Mouse (Mus musculus) embryonic facial prominence, embryonic 12.5 days (tissue): ENCODE results near the gene Atg14. TPM values are rescaled to one million over a fixed set of nuclear protein-coding genes. Genes with fewer than 3 reads are reported as not detected.

Experiments used
- ATAC-seq: fragments of 200-750 bp; cut with Nextera tagmentation; 2 replicates; pipeline ENCODE4 v1.8.0; 2017; ENCODE audit not compliant: insufficient number of reproducible peaks, insufficient read depth, low FRiP score, low TSS enrichment
- H3K27ac ChIP-seq: fragments of 300-500 bp; sonication (generic); 2 replicates; pipeline ENCODE4 v1.5.1; 2016; ENCODE audit warnings: mild to moderate bottlenecking
- H3K27me3 ChIP-seq: fragments of 300-500 bp; sonication (generic); 2 replicates; pipeline ENCODE4 v1.6.1; 2016; ENCODE audit warnings: mild to moderate bottlenecking, moderate library complexity
- H3K36me3 ChIP-seq: fragments of 300-500 bp; sonication (generic); 2 replicates; pipeline ENCODE4 v1.6.1; 2016; ENCODE audit warnings: mild to moderate bottlenecking
- H3K4me1 ChIP-seq: fragments of 300-500 bp; sonication (generic); 2 replicates; pipeline ENCODE4 v1.6.1; 2016
- H3K4me2 ChIP-seq: fragments of 300-500 bp; sonication (generic); replicated peaks from 2 replicates; pipeline ENCODE4 v1.6.1; 2016; ENCODE audit warnings: mild to moderate bottlenecking, moderate library complexity
- H3K4me3 ChIP-seq: fragments of 300-500 bp; sonication (generic); 2 replicates; pipeline ENCODE4 v1.5.1; 2016; ENCODE audit warnings: mild to moderate bottlenecking
- H3K9ac ChIP-seq: fragments of 300-500 bp; sonication (generic); 2 replicates; pipeline ENCODE4 v1.6.1; 2016; ENCODE audit warnings: mild to moderate bottlenecking, moderate library complexity
- H3K9me3 ChIP-seq: fragments of 300-500 bp; sonication (generic); 2 replicates; pipeline ENCODE4 v1.6.1; 2016; ENCODE audit warnings: mild to moderate bottlenecking, moderate library complexity
- WGBS: fragments of 180-500 bp; shearing (Covaris S2); methylation state at CpG from one replicate; pipeline ENCODE4 v1.1.7; 2016; 5-methylcytosine and 5-hydroxymethylcytosine counted together
- polyA plus RNA-seq: library from polyadenylated mRNA; unstranded; fragments of >200 nt; fragmentation: Nextera tagmentation; extraction: Ambion mirVana; gene quantifications from 2 replicates; pipeline ENCODE4 v1.2.1, GENCODE M21; 2016

Atg14 gene
- polyA plus RNA-seq, 1 experiment from 2014 or later, result 21.3 TPM

GRCm38 (mm10) chr14:47522301-47522700, 48.1 kb downstream of the Atg14 start:
- WGBS, result 84% methylated on average over 7 of the region's 7 CpGs
- no peaks in the 10 kb centered on the region for H3K36me3 ChIP-seq
- H3K27ac ChIP-seq, result no peak overlapping the region
- no peaks in the 10 kb centered on the region for H3K4me1 ChIP-seq
- no peak overlapping the region for H3K4me3 ChIP-seq
- H3K4me2 ChIP-seq, result no peak overlapping the region
- H3K9me3 ChIP-seq, result no peaks in the 10 kb centered on the region
- ATAC-seq, result no peak
- H3K9ac ChIP-seq, result no peak overlapping the region
- H3K27me3 ChIP-seq, result no peaks in the 10 kb centered on the region

GRCm38 (mm10) chr14:47521609-47522008, 48.8 kb downstream of the Atg14 start:
- Histone ChIP-seq H3K27me3 (no peaks in the 10 kb centered on the region), H3K9me3 (no peaks in the 10 kb centered on the region), H3K27ac (no peak overlapping the region), H3K4me1 (no peaks in the 10 kb centered on the region), H3K4me2 (no peak overlapping the region), H3K9ac (no peak overlapping the region), H3K4me3 (no peak overlapping the region), H3K36me3 (no peaks in the 10 kb centered on the region)
- WGBS, result 74% methylated on average over 1 of the region's 1 CpGs
- ATAC-seq, result no peak

- no peak overlapping the region for H3K9ac ChIP-seq
- no peaks in the 10 kb centered on the region for H3K9me3 ChIP-seq
- H3K36me3 ChIP-seq, result no peaks in the 10 kb centered on the region
- no peak overlapping the region for H3K4me3 ChIP-seq
- no peak for ATAC-seq
- H3K27me3 ChIP-seq, result no peaks in the 10 kb centered on the region
- WGBS, result 81% methylated on average over 13 of the region's 13 CpGs
- H3K4me1 ChIP-seq, result no peaks in the 10 kb centered on the region
- no peak overlapping the region for H3K4me2 ChIP-seq
- no peak overlapping the region for H3K27ac ChIP-seq
Measured at GRCm38 (mm10) chr14:47520751-47521449, 49.5 kb downstream of the Atg14 start.

GRCm38 (mm10) chr14:47518619-47519018, 51.8 kb downstream of the Atg14 start:
- Histone ChIP-seq H3K4me1 (no peaks in the 10 kb centered on the region), H3K9ac (no peak overlapping the region), H3K4me3 (no peak overlapping the region), H3K4me2 (no peak overlapping the region), H3K27me3 (no peaks in the 10 kb centered on the region), H3K27ac (no peak overlapping the region), H3K36me3 (no peaks in the 10 kb centered on the region), H3K9me3 (no peaks in the 10 kb centered on the region)
- ATAC-seq, result no peak
- WGBS, result 97% methylated on average over 6 of the region's 6 CpGs

- 83% methylated on average over 6 of the region's 6 CpGs for WGBS
Measured at GRCm38 (mm10) chr14:47516755-47517154, 53.7 kb downstream of the Atg14 start.

GRCm38 (mm10) chr14:47515636-47516035, 54.8 kb downstream of the Atg14 start:
- 89% methylated on average over 8 of the region's 8 CpGs for WGBS
- no peak for ATAC-seq
- H3K4me2 ChIP-seq, result no peak overlapping the region

More at GRCm38 (mm10) chr14:47516755-47517154, 53.7 kb downstream of the Atg14 start:
- ATAC-seq, result no peak
- H3K36me3 ChIP-seq, result no peaks in the 10 kb centered on the region
- H3K27me3 ChIP-seq, result no peaks in the 10 kb centered on the region
- H3K9ac ChIP-seq, result no peak overlapping the region
- no peak overlapping the region for H3K4me2 ChIP-seq
- H3K4me1 ChIP-seq, result no peaks in the 10 kb centered on the region
- H3K27ac ChIP-seq, result no peak overlapping the region
- no peak overlapping the region for H3K4me3 ChIP-seq
- H3K9me3 ChIP-seq, result no peaks in the 10 kb centered on the region

GRCm38 (mm10) chr14:47514816-47515453, 55.5 kb downstream of the Atg14 start:
- Histone ChIP-seq H3K4me3 (no peak overlapping the region), H3K9ac (no peak overlapping the region), H3K9me3 (no peaks in the 10 kb centered on the region), H3K4me2 (no peak overlapping the region), H3K4me1 (no peaks in the 10 kb centered on the region), H3K27ac (no peak overlapping the region), H3K27me3 (no peaks in the 10 kb centered on the region), H3K36me3 (no peaks in the 10 kb centered on the region)
- WGBS, result 61% methylated on average over 7 of the region's 7 CpGs
- no peak for ATAC-seq

More at GRCm38 (mm10) chr14:47515636-47516035, 54.8 kb downstream of the Atg14 start:
- Histone ChIP-seq H3K27ac (no peak overlapping the region), H3K4me1 (no peaks in the 10 kb centered on the region), H3K9me3 (no peaks in the 10 kb centered on the region), H3K9ac (no peak overlapping the region), H3K4me3 (no peak overlapping the region), H3K27me3 (no peaks in the 10 kb centered on the region), H3K36me3 (no peaks in the 10 kb centered on the region)

GRCm38 (mm10) chr14:47513606-47514005, 56.8 kb downstream of the Atg14 start:
- 95% methylated on average over 3 of the region's 3 CpGs for WGBS

GRCm38 (mm10) chr14:47510244-47510643, 60.2 kb downstream of the Atg14 start:
- no peak for ATAC-seq
- 89% methylated on average over 4 of the region's 4 CpGs for WGBS

More at GRCm38 (mm10) chr14:47513606-47514005, 56.8 kb downstream of the Atg14 start:
- no peak for ATAC-seq
- Histone ChIP-seq H3K36me3 (no peaks in the 10 kb centered on the region), H3K9me3 (no peaks in the 10 kb centered on the region), H3K4me2 (no peak overlapping the region), H3K9ac (no peak overlapping the region), H3K27me3 (no peaks in the 10 kb centered on the region), H3K4me1 (no peaks in the 10 kb centered on the region), H3K27ac (no peak overlapping the region), H3K4me3 (no peak overlapping the region)

GRCm38 (mm10) chr14:47508035-47508434, 62.4 kb downstream of the Atg14 start:
- H3K36me3 ChIP-seq, result no peaks in the 10 kb centered on the region; the same call in 1 of the 2 replicates
- no peak overlapping the region for H3K4me2 ChIP-seq
- no peaks in the 10 kb centered on the region for H3K9me3 ChIP-seq
- no peak for ATAC-seq
- no peak overlapping the region for H3K27ac ChIP-seq
- no peaks in the 10 kb centered on the region for H3K27me3 ChIP-seq
- no peaks in the 10 kb centered on the region for H3K4me1 ChIP-seq
- no peak overlapping the region for H3K9ac ChIP-seq
- H3K4me3 ChIP-seq, result no peak overlapping the region

More at GRCm38 (mm10) chr14:47510244-47510643, 60.2 kb downstream of the Atg14 start:
- Histone ChIP-seq H3K4me3 (no peak overlapping the region), H3K4me2 (no peak overlapping the region), H3K27me3 (no peaks in the 10 kb centered on the region), H3K36me3 (no peaks in the 10 kb centered on the region), H3K4me1 (no peaks in the 10 kb centered on the region), H3K27ac (no peak overlapping the region), H3K9ac (no peak overlapping the region), H3K9me3 (no peaks in the 10 kb centered on the region)

GRCm38 (mm10) chr14:47506676-47507075, 63.8 kb downstream of the Atg14 start:
- no peak overlapping the region for H3K4me2 ChIP-seq
- H3K4me1 ChIP-seq, result no peaks in the 10 kb centered on the region
- no peaks in the 10 kb centered on the region for H3K9me3 ChIP-seq

GRCm38 (mm10) chr14:47504036-47504435, 66.4 kb downstream of the Atg14 start:
- no peaks in the 10 kb centered on the region; the same call in 1 of the 2 replicates for H3K36me3 ChIP-seq
- 89% methylated on average over 3 of the region's 3 CpGs for WGBS
- H3K27me3 ChIP-seq, result no peaks in the 10 kb centered on the region
- H3K9ac ChIP-seq, result no peak overlapping the region
- H3K4me1 ChIP-seq, result no peaks in the 10 kb centered on the region
- no peak overlapping the region for H3K27ac ChIP-seq
- no peak overlapping the region for H3K4me3 ChIP-seq
- no peak overlapping the region for H3K4me2 ChIP-seq
- no peaks in the 10 kb centered on the region for H3K9me3 ChIP-seq
- no peak for ATAC-seq

More at GRCm38 (mm10) chr14:47506676-47507075, 63.8 kb downstream of the Atg14 start:
- H3K9ac ChIP-seq, result no peak overlapping the region
- no peak overlapping the region for H3K4me3 ChIP-seq
- WGBS, result 90% methylated on average over 5 of the region's 5 CpGs
- H3K36me3 ChIP-seq, result no peaks in the 10 kb centered on the region; the same call in 1 of the 2 replicates
- H3K27me3 ChIP-seq, result no peaks in the 10 kb centered on the region
- no peak for ATAC-seq
- no peak overlapping the region for H3K27ac ChIP-seq
